Mouse (Mus musculus) granulocyte monocyte progenitor cell, adult 5-6 weeks (primary cell): ENCODE data around the gene Gpr156. TPM values are rescaled to one million over a fixed set of nuclear protein-coding genes. Genes with fewer than 3 reads are reported as not detected.
"Not testable (repeated sequence)": the region's sequence is repeated elsewhere in the genome, so short reads cannot be mapped to it uniquely, and the experiment has no call there.

ENCODE experiments used
- ATAC-seq: replicated peaks from 2 replicates; pipeline ENCODE4 v1.8.0; 2016; ENCODE audit warnings: mild to moderate bottlenecking, moderate TSS enrichment, inconsistent platforms; ENCODE audit not compliant: poor library complexity, severe bottlenecking
- total RNA-seq, 2 experiments: library from RNA; stranded (forward) in 1 of 2; stranded (reverse) in 1 of 2; fragments of 200-712, 200-1000 nt in 1 of 2; fragments of >200 nt in 1 of 2; fragmentation: Nextera tagmentation in 1 of 2; gene quantifications; 2 replicates each; pipeline ENCODE4 v1.2.3; 2014 to 2017

Gene Gpr156
- total RNA-seq, 2 experiments from 2014 or later: not detected

- ATAC-seq: no peak
Observed at GRCm38 (mm10) chr16:37990553-37991344, 74.5 kb downstream of the Gpr156 start.

- no peak for ATAC-seq
Observed at GRCm38 (mm10) chr16:37992806-37993205, 76.5 kb downstream of the Gpr156 start.

- ATAC-seq: peak; percentile 95
Observed at GRCm38 (mm10) chr16:37994647-37995046, 78.4 kb downstream of the Gpr156 start.

- ATAC-seq: no peak
Observed at GRCm38 (mm10) chr16:37997771-37998170, 81.5 kb downstream of the Gpr156 start.

GRCm38 (mm10) chr16:37999762-38000161 is 83.5 kb downstream of the Gpr156 start:
- ATAC-seq: no peak

- no peak for ATAC-seq
Observed at GRCm38 (mm10) chr16:38000178-38000577, 83.9 kb downstream of the Gpr156 start.

- no peak for ATAC-seq
Observed at GRCm38 (mm10) chr16:38001766-38002165, 85.5 kb downstream of the Gpr156 start.

- no peak for ATAC-seq
Observed at GRCm38 (mm10) chr16:38002485-38002884, 86.2 kb downstream of the Gpr156 start.

- no peak for ATAC-seq
Observed at GRCm38 (mm10) chr16:38004486-38005020, 88.3 kb downstream of the Gpr156 start.

- no peak for ATAC-seq
Observed at GRCm38 (mm10) chr16:38005471-38005870, 89.2 kb downstream of the Gpr156 start.

GRCm38 (mm10) chr16:38008371-38008770 is 92.1 kb downstream of the Gpr156 start:
- ATAC-seq: no peak

GRCm38 (mm10) chr16:38009041-38009825 is 92.9 kb downstream of the Gpr156 start:
- ATAC-seq: no peak

- ATAC-seq: no peak
Observed at GRCm38 (mm10) chr16:38011486-38011885, 95.2 kb downstream of the Gpr156 start.

- ATAC-seq: peak; percentile 40
Observed at GRCm38 (mm10) chr16:38012382-38012781, 96.1 kb downstream of the Gpr156 start.

GRCm38 (mm10) chr16:38012891-38013290 is 96.6 kb downstream of the Gpr156 start:
- no peak for ATAC-seq

- no peak for ATAC-seq
Observed at GRCm38 (mm10) chr16:38014951-38015350, 98.7 kb downstream of the Gpr156 start.

- no peak for ATAC-seq
Observed at GRCm38 (mm10) chr16:38016928-38017524, 100.7 kb downstream of the Gpr156 start.

GRCm38 (mm10) chr16:38017958-38018376 is 101.7 kb downstream of the Gpr156 start:
- ATAC-seq: no peak

- no peak for ATAC-seq
Observed at GRCm38 (mm10) chr16:38032644-38033043, 116.3 kb downstream of the Gpr156 start.

GRCm38 (mm10) chr16:38033071-38033470 is 116.8 kb downstream of the Gpr156 start:
- no peak for ATAC-seq

GRCm38 (mm10) chr16:38038101-38038500 is 121.8 kb downstream of the Gpr156 start:
- not testable (repeated sequence) for ATAC-seq
